Mouse (Mus musculus): ENCODE measurements around the gene Snap25. TPM values are rescaled to one million over a fixed set of nuclear protein-coding genes. Genes with fewer than 3 reads are reported as not detected.

Gene Snap25
- polyA plus RNA-seq, 1 experiment from 2014 or later, result 134 TPM

Other genes starting within 250 kb of the Snap25 start
- 0.66 and 0.78 TPM in 2 replicates for gene Ankef1, start 211.5 kb upstream of the Snap25 start, polyA plus RNA-seq (2015; fragmentation: Nextera tagmentation; extraction: Ambion mirVana)
- gene AL731706.2, start 172.2 kb downstream of the Snap25 start, polyA plus RNA-seq (2015; fragmentation: Nextera tagmentation; extraction: Ambion mirVana), result 29.6 and 37.6 TPM in 2 replicates
- 14.1 and 14.6 TPM in 2 replicates for gene Slx4ip, start 177.8 kb downstream of the Snap25 start, polyA plus RNA-seq (2015; fragmentation: Nextera tagmentation; extraction: Ambion mirVana)
- gene AL731706.1, start 177.9 kb downstream of the Snap25 start, polyA plus RNA-seq (2015; fragmentation: Nextera tagmentation; extraction: Ambion mirVana), result 21.1 and 23.0 TPM in 2 replicates
- gene Mkks, start 177.9 kb downstream of the Snap25 start, polyA plus RNA-seq (2015; fragmentation: Nextera tagmentation; extraction: Ambion mirVana), result 12.8 and 14.2 TPM in 2 replicates